Mouse (Mus musculus): ENCODE results near the gene Rtp1. TPM values are rescaled to one million over a fixed set of nuclear protein-coding genes. Genes with fewer than 3 reads are reported as not detected.

Rtp1 gene
- polyA plus RNA-seq, 1 experiment from 2014 or later, result not detected

DNA sequence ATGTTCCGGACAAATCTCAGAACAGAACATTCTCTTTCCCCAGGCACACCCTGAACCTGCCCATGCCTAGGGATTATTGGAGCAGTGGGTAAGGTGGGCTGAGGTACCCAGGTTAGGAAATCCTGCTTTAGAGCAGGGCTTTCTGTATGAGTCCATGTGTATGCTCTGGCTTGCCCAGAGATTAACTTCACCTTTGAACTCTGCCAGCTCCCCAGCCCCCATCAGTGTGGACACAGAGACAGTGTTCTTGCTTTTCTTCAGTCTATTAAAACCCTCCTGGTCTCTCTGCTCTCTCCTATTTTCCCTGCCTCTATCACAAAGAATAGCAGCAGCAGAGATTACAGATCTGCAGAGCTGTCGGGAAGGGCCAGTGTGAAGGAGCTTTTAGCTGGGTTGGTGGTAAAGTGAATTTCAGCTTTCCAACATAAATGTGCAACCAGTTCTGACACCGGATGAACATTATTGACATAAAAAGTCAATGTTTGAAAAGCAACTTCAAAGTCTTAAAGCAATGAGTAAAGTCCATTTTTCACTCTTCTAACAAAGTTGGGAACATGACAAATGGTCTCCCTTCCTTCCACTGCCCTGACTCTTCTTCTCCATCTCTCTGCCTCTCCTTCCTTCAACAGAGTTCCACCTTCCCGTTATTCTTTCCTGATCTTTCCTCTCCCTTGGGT is 34.9 kb downstream of the Rtp1 start:
- no peak overlapping the region for H3K27ac ChIP-seq (replicated peaks)
- no peaks in the 10 kb centered on the region for H3K9me3 ChIP-seq
- H3K27me3 ChIP-seq (replicated peaks; ENCODE audit: low read depth, poor library complexity, severe bottlenecking), result no peaks in the 10 kb centered on the region
- DNase-seq (ENCODE audit: low spot score), result no peak
- no peaks in the 10 kb centered on the region for H3K36me3 ChIP-seq (replicated peaks)
- no peak overlapping the region for H3K4me3 ChIP-seq
- 90% methylated on average over 4 of the region's 4 CpGs for WGBS
- no peaks in the 10 kb centered on the region for H3K4me1 ChIP-seq

DNA sequence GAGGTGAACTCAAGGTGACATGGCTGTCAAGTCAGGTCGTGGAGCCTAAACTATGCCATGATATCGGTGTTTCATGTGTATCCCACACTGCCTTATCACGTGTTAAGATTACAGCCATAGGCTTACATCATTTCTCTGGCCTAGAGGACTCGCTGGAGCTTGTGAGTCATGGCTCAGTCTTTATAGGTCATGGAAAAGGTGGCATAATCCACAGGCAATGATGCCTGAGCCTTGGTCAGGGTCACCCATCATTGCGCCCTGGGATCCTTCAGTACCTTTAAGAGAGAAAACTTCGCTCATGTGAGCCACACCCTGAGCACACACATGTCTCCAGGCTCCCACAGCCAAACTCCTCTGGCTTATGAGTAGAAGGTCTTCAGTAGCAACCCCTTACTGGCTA is 42.6 kb downstream of the Rtp1 start:
- Histone ChIP-seq H3K27ac (replicated peaks) (no peak overlapping the region), H3K36me3 (replicated peaks) (no peaks in the 10 kb centered on the region), H3K4me3 (no peak overlapping the region), H3K9me3 (no peaks in the 10 kb centered on the region), H3K4me1 (no peaks in the 10 kb centered on the region), H3K27me3 (replicated peaks; ENCODE audit: low read depth, poor library complexity, severe bottlenecking) (no peaks in the 10 kb centered on the region)
- 94% methylated on average over 6 of the region's 6 CpGs for WGBS
- no peak for DNase-seq (ENCODE audit: low spot score)

DNA sequence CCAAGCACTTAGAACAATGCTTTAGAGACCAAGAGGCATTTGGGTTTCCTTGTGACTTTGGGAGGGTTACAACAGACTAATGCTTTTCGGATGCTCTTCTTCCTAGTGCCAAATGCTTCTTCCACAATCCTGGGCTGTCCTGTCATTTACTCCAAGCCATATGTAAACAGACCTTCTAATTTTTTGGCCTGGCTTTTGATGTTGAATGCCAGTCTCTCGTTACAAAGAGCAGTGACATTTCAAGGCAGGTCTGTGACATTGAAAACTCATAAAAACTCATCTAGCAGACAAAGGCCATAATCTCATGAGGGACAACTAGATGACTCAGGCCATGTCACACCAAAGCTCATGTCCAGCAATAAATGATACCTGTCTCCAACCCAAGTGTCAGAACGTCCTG is 43.1 kb downstream of the Rtp1 start:
- 77% methylated on average over 3 of the region's 3 CpGs for WGBS
- H3K27me3 ChIP-seq (replicated peaks; ENCODE audit: low read depth, poor library complexity, severe bottlenecking), result no peaks in the 10 kb centered on the region
- no peaks in the 10 kb centered on the region for H3K36me3 ChIP-seq (replicated peaks)

GRCm38 (mm10) chr16:23475651-23476050 is 46.7 kb downstream of the Rtp1 start:
- Histone ChIP-seq H3K27me3 (replicated peaks; ENCODE audit: low read depth, poor library complexity, severe bottlenecking) (no peaks in the 10 kb centered on the region), H3K9me3 (no peaks in the 10 kb centered on the region), H3K4me3 (no peak overlapping the region), H3K36me3 (replicated peaks) (no peaks in the 10 kb centered on the region), H3K27ac (replicated peaks) (no peak overlapping the region), H3K4me1 (no peaks in the 10 kb centered on the region)
- DNase-seq (ENCODE audit: low spot score), result no peak
- 89% methylated on average over 4 of the region's 4 CpGs for WGBS

More for the DNA sequence above, 43.1 kb downstream of the Rtp1 start:
- no peaks in the 10 kb centered on the region for H3K4me1 ChIP-seq
- H3K27ac ChIP-seq (replicated peaks), result no peak overlapping the region
- no peak for DNase-seq (ENCODE audit: low spot score)
- H3K4me3 ChIP-seq, result no peak overlapping the region
- H3K9me3 ChIP-seq, result no peaks in the 10 kb centered on the region

- no peak overlapping the region for H3K27ac ChIP-seq (replicated peaks)
- no peak overlapping the region for H3K4me3 ChIP-seq
- H3K9me3 ChIP-seq, result no peaks in the 10 kb centered on the region
- no peak for DNase-seq (ENCODE audit: low spot score)
- H3K36me3 ChIP-seq (replicated peaks), result no peaks in the 10 kb centered on the region
- H3K4me1 ChIP-seq, result no peaks in the 10 kb centered on the region
- H3K27me3 ChIP-seq (replicated peaks; ENCODE audit: low read depth, poor library complexity, severe bottlenecking), result no peaks in the 10 kb centered on the region
Measured at GRCm38 (mm10) chr16:23476598-23476997, 47.7 kb downstream of the Rtp1 start.

DNA sequence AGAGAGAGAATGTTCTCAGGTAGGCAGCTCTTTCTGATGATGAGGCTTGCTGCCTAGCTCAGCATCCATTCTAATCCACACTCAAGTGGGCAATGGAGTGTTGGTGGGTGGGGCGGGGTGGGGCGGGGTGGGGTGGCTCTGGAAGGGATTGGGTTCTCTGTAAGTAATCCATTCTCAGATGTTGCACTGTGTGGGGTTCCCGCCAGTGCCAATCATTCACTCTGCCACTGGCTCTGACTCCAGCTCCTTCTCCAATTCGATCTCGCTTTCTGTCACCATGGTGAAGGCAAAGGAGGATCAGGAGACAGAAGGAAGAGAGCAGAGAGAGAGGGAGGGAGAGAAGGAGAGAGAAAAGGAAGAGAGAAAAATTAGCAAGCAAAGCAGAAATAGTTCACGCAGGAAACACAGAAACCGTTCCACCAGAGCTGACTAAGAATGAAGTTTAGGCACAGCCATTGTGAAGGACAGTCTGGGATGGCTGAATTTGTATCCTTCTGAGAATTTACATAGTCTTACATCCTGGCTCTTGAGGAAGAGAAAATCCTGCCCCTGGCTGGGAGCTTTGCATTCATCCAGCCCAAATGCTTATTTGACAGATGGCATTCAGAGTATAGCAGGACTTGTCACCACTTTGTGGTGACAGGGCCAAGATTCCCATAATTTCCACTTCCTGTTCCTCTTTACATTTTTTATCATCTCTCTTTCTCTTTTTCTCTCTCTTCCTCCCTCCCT is 51.1 kb downstream of the Rtp1 start:
- Histone ChIP-seq H3K27me3 (replicated peaks; ENCODE audit: low read depth, poor library complexity, severe bottlenecking) (no peaks in the 10 kb centered on the region), H3K9me3 (no peaks in the 10 kb centered on the region), H3K36me3 (replicated peaks) (no peaks in the 10 kb centered on the region), H3K4me3 (no peak overlapping the region), H3K27ac (replicated peaks) (no peak overlapping the region), H3K4me1 (no peaks in the 10 kb centered on the region)
- WGBS, result 78% methylated on average over 7 of the region's 7 CpGs
- no peak for DNase-seq (ENCODE audit: low spot score)

DNA sequence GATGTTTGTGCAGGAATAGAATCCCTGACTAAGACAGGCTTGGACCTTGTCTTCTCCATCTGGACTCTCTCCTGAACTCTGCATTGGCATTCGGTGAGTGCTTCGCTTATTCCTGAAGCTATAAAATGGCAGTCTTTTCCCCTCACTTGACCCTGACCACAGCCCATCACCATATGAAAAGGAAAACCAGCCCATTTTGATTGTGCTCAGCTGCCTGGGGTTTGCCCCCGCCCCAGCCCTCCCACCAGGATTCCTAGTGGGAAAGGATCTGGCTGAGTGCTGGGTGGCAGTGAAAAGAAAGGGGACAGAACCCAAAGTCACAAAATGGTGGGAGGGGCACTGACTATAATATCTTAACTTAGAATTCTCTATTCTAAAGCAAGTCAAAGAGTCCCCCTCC is 53.3 kb downstream of the Rtp1 start:
- no peak for DNase-seq (ENCODE audit: low spot score)
- Histone ChIP-seq H3K9me3 (no peaks in the 10 kb centered on the region), H3K4me1 (no peaks in the 10 kb centered on the region), H3K27me3 (replicated peaks; ENCODE audit: low read depth, poor library complexity, severe bottlenecking) (no peaks in the 10 kb centered on the region), H3K27ac (replicated peaks) (no peak overlapping the region), H3K36me3 (replicated peaks) (no peaks in the 10 kb centered on the region), H3K4me3 (no peak overlapping the region)
- WGBS, result 77% methylated on average over 3 of the region's 3 CpGs

- 90% methylated on average over 12 of the region's 12 CpGs for WGBS
- Histone ChIP-seq H3K27me3 (replicated peaks; ENCODE audit: low read depth, poor library complexity, severe bottlenecking) (no peaks in the 10 kb centered on the region), H3K9me3 (no peaks in the 10 kb centered on the region), H3K36me3 (replicated peaks) (no peaks in the 10 kb centered on the region), H3K4me1 (no peaks in the 10 kb centered on the region), H3K4me3 (no peak overlapping the region), H3K27ac (replicated peaks) (no peak overlapping the region)
- DNase-seq (ENCODE audit: low spot score), result no peak
Measured at GRCm38 (mm10) chr16:23482846-23483245, 53.9 kb downstream of the Rtp1 start.

DNA sequence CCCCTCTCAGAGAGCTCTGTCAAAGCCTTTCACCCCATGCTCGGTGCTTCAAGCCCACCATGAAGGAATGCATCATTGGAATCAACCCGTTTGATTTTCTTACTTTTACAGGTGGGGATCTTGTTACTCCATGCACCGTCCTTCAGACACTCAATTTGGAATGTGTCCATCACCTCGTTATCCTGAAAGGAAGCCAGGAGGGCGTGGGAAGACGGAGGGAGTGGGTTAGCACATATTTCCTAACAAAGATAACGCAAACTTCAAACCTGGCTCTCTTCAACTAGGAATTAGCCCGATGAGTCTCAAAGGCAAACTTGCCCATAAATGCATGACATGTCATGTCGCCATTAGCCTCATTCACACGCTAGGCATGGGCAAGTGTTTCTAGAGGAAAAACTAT is 54.4 kb downstream of the Rtp1 start:
- H3K4me3 ChIP-seq, result no peak overlapping the region
- no peaks in the 10 kb centered on the region for H3K9me3 ChIP-seq
- 87% methylated on average over 10 of the region's 10 CpGs for WGBS

More for the DNA sequence above, 54.4 kb downstream of the Rtp1 start:
- no peak for DNase-seq (ENCODE audit: low spot score)
- Histone ChIP-seq H3K27me3 (replicated peaks; ENCODE audit: low read depth, poor library complexity, severe bottlenecking) (no peaks in the 10 kb centered on the region), H3K36me3 (replicated peaks) (no peaks in the 10 kb centered on the region), H3K27ac (replicated peaks) (no peak overlapping the region), H3K4me1 (no peaks in the 10 kb centered on the region)

Other genes with a start within 250 kb of the Rtp1 start
- 27.3 and 28.9 TPM in 2 replicates for gene St6gal1, start 204.4 kb upstream of the Rtp1 start, polyA plus RNA-seq (2016; fragmentation: Nextera tagmentation; extraction: Ambion mirVana)
- gene Rtp4, start 91.2 kb downstream of the Rtp1 start, polyA plus RNA-seq (2016; fragmentation: Nextera tagmentation; extraction: Ambion mirVana), result 0.73 and 1.2 TPM in 2 replicates
- 4.2 and 4.5 TPM in 2 replicates for gene Masp1, start 91.7 kb downstream of the Rtp1 start, polyA plus RNA-seq (2016; fragmentation: Nextera tagmentation; extraction: Ambion mirVana)